Mouse (Mus musculus) spleen, adult 18-20 months (tissue): ENCODE results near the gene Pde7b.

Experiments
- DNase-seq, 2 experiments: peaks; one replicate each; pipeline ENCODE4 v3.0.0; 2022; ENCODE audit warnings: mixed read lengths in 2 of 2

Gene Pde7b

DNA sequence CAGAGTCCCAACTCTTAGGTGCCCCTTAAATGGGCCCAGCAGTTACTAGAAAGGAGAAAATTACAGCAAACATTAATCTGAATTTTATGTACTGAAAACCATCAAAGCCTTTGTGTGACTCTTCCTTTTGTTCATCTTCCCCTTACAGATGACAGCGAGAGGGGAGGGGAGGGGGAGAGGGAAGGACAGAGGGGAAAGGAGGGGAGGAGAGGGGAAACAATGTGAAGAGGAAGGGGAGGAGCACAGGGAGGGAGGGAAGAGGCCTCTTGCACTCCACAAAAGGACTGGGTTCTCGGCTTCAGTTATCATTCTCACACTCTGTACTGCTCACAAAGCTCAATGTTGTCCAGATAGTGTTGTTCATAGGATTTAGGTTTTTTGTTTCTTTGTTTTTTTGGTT, 5.7 kb downstream of the Pde7b start:
- no peak for DNase-seq

DNA sequence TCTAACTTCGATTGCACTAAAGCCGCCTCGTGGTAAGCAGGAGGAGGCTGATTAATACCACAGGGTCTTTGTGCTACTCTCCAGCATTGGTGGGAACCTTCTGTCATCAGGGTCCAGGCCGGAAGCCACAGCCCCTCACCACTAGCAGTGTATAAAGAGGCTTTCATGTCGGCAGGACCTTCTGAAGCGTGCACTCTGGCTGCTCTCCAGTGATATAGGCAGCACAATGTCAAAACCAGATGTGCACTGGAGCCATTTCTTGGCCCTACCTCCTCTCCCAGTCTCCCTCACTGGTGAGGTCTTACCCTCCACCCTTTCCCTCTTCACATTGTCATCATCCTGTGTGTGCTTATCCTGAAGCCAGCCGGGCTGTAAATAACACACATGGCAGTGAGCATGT, 24.2 kb downstream of the Pde7b start:
- DNase-seq, result no peak

DNA sequence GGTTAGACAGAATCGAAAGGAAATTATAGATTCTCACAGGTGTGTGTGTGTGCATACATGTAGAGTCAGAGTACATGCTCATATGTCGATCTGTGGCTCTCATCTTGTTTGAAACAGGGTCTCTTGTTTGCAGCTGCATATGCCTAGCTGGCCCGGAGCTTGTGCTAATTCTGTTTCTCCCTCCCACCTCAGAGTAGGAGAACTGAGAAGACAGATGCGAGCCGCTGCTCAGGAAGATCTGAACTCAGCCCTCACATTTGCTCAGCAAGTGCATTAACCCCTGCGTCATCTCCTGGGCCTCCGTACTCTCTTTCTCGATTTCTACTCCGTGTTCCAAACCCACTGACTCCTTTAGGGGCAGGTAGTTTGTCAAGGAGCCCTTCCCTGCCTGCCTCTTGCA, 25.0 kb downstream of the Pde7b start:
- DNase-seq, result no peak

DNA sequence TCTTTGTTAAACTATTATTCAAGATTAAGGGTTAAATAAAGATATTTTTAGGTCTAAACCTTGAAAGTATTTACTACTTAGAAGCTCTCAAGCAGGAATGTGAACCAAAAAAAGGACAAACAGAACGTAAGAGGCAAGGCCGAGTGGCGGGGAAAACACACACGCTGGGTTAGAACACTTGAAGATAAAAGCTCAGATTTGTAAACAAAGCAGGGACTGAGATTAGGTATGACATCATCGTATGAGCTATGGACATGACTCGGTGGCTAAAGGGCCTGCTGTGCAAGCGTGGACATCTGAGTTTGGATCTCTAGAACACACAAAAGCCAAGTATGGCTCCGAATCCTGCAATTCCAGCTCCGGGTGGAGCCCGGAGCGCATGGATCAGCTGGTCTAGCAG, 29.2 kb downstream of the Pde7b start:
- DNase-seq, result no peak

DNA sequence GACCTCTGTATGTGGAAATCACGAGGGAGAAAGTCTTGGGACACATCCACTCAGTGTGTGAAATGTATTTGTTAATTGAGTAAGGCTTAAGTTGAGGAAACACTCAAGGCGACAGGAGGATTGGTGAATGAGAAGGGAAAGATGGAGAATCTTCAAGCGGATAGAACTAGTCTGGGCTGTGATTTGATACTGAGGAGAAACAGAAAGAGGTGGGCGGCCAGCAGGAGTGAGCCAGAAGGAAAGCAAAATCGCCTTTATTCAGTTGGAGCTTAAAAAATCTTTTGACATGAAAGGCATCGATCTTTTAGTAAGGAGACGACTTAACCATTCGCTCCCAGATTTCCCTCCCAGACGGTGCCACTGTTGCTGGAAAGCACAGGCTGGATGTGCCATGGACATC, 34.9 kb downstream of the Pde7b start:
- no peak for DNase-seq

- no peak for DNase-seq
Measured at GRCm38 (mm10) chr10:20684151-20684550, 40.7 kb downstream of the Pde7b start.

DNA sequence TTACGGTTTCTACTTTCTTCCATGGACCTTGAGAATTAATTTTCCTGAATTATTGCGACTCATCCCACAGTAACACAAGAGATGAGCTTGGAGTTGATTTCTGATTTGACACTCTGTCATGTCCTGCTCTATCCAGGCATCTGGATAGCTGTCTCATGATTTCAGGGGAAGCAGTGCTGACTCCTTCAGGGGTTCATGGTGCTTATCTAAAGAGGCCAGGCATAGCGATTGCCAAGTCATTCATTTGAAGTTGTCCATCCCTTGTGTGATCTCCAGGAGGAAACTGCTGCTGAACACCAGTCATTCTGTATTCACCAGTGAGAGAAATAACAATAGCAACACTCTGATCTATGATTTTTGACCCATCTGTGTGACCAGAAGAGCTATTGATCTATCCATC, 43.9 kb downstream of the Pde7b start:
- no peak for DNase-seq

- DNase-seq, result no peak
Measured at GRCm38 (mm10) chr10:20675321-20675720, 49.6 kb downstream of the Pde7b start.

GRCm38 (mm10) chr10:20673798-20674197, 51.1 kb downstream of the Pde7b start:
- DNase-seq, result no peak

GRCm38 (mm10) chr10:20672591-20672990, 52.3 kb downstream of the Pde7b start:
- no peak for DNase-seq

DNA sequence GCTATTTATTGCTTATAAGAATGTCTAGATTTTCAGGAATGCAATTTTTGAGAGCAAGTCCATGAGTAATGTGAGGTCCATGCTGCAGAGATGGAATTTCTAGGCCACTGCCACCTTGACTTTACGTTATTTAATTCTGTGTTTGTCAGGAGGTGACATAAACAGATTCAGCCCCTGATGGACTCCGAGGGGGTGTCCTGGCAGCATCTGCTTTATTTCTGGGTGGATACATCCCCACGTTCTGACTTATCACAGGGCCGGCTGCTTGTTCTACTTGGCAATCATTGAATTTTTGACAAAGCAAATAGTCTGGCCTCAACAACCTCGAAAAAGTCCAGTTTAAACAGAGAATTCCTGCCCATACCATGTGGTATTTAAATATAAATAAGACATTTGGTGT, 53.3 kb downstream of the Pde7b start:
- no peak for DNase-seq

GRCm38 (mm10) chr10:20670541-20670940, 54.3 kb downstream of the Pde7b start:
- DNase-seq, result no peak

- DNase-seq, result no peak
Measured at GRCm38 (mm10) chr10:20669467-20669866, 55.4 kb downstream of the Pde7b start.

- no peak for DNase-seq
Measured at GRCm38 (mm10) chr10:20668577-20668976, 56.3 kb downstream of the Pde7b start.

- DNase-seq, result no peak
Measured at GRCm38 (mm10) chr10:20666655-20667054, 58.2 kb downstream of the Pde7b start.

DNA sequence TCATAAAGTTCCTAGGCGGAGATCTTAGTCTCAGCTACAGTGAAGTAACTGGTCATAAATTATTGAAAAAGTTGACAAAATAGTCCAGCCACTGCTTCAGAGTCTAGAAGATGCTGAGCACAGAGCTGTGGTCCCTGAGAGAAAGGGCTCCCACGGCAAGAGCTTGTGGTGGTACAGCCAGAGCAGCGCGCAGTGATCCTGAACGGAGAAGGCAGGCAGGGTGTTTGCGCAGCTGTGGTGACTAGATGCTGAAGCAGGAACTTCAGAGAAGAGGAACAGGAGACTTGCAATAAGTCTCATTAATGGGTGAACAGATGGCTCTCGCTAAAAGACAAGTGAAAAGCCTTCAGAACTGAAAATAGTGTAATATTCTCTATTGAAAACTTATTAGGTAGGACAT, 61.9 kb downstream of the Pde7b start:
- peak in 1 of 2 experiments; percentile 15 for DNase-seq

DNA sequence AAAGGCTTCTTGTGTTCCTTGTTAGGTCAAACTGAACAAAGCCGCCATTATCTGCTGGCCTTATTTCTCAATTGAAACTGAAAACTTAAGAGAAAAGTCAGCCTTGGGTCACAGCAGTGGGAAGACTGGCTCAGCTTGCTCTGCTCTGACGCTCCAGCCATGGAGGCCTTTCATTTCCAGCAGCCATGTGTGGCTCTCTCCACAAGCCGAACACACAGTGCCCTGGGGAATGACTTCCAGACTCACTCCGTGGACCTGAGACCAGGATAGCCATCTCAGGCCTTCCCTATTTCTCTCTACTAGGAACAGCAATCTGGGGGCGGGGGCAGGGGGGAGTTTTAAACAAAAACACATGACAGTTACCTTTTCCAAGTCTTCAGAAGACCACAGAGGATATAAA, 63.2 kb downstream of the Pde7b start:
- DNase-seq, result no peak

- no peak for DNase-seq
Measured at GRCm38 (mm10) chr10:20659718-20660117, 65.2 kb downstream of the Pde7b start.

DNA sequence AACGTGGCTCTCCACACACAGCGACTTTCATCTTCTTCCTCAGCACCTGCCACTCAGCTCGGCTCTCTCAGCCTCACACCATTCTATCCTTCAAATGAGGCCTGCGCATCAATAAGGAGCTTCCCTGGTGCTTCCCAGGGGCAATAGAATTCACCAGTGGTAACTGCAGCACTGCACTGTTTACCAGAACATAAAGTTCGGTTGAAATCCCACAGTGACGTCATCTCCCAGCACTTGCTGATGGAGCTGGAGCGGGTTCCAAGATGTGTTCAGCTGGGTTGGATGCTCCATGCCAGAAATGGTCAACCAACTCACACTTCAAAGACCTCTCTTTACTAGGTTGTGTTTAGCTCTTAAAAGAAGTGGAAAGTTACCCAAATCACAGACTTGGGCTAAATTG, 65.6 kb downstream of the Pde7b start:
- DNase-seq, result no peak

- no peak for DNase-seq
Measured at GRCm38 (mm10) chr10:20658716-20659115, 66.2 kb downstream of the Pde7b start.

GRCm38 (mm10) chr10:20657316-20658081, 67.4 kb downstream of the Pde7b start:
- no peak for DNase-seq

DNA sequence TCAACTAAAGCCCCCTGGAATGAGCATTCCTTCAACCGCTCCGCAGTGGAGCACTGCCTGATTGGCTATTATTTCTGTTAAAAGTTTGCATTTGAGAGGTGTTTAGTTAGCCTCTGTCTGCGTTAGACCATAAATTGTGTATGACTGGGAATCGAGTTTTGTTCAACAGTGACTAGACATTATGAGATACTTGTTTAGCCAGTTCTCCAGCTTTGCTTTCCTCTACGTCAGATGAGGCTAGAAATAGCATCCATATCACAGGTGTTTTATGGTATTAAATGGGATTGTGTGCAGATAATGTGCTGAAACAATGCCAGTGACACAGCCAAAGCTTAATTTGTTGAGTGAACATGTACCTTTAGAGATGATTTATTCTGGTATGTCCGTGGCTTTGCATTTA, 70.3 kb downstream of the Pde7b start:
- no peak for DNase-seq

- no peak for DNase-seq
Measured at GRCm38 (mm10) chr10:20654187-20654586, 70.7 kb downstream of the Pde7b start.

GRCm38 (mm10) chr10:20653299-20653698, 71.6 kb downstream of the Pde7b start:
- DNase-seq, result no peak

DNA sequence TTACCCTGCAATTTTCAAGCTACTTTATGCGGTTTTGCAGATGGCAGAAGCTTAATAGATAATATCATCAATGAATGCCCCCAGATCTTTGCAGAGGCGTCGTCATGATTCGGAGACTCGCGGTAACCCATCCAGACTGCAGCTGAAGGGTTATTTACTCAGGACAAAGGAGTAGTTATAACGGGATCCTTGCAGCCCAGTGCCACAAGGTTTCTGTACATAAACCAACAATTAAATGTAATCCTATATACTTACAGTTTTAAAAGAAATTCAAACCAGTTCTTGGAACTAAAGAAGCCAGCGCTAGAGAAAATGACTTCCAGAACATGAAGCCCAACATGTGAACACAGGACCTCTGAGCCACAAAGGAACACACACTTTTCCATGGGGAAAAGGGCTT, 88.5 kb downstream of the Pde7b start:
- no peak for DNase-seq
